Mouse (Mus musculus): ENCODE results near the gene Slc25a26.

The Slc25a26 gene

DNA sequence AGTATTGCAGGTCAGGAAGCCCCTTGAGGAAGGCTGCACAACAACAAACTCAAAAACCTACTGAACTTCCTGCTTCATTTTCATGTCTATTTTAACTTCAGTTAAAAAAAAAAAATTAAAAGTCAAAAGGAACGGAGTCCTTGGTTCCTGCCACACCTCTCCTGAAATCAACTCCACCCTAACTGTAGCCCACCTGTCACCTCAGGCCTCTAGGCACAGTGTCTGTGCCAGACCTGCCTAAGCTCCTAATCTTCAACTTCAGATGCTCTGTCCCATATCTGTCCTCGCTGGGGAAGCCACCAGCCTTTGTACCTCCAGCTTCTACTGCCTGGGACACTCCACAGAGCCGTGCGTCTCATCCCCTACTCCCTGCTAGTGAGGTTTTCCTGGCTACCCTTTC lies 134.1 kb downstream of the Slc25a26 start:
- in situ Hi-C loops (cut with MboI; ENCODE audit: low sequenced_read_pairs), result no loop called here

DNA sequence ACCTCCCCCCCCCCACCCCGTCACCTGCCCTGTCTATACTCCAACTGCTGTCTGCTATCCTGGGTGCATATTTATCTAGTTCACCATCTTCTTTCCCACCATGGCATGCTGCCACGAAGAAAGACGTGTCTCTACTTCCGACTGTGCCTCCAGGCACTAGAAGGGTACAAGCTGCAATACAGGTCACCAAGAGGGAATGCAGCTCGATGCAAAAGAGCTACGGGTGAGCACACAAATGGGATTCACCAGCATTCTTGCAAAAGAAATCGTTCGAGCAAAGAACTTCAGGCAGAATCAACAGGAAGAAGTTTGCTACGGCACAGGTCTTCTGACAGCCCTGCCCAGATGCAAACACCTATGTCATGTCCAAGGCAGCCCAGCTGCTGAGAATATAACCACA lies 134.6 kb downstream of the Slc25a26 start:
- in situ Hi-C loops (cut with MboI; ENCODE audit: low sequenced_read_pairs), result no loop called here

DNA sequence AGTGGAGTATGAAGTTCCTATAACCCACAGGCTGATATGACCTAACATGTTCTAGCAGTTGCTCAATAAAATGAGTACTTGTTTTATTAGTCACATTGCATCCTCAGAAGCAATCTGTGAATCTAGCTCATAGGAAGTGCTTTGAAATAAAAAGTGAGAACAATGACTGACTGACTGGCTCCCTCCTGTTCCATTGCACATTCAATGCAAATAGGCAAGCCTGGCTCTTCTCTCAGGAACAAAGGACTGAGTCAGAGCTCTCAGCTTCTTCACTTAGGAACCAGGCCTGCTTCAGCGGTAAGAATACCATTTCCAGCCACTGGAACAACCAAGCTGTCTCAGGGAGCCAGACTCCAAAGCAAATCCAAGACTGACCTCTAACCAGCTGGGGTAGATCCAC lies 135.2 kb downstream of the Slc25a26 start:
- in situ Hi-C loops (cut with MboI; ENCODE audit: low sequenced_read_pairs), result no loop called here

DNA sequence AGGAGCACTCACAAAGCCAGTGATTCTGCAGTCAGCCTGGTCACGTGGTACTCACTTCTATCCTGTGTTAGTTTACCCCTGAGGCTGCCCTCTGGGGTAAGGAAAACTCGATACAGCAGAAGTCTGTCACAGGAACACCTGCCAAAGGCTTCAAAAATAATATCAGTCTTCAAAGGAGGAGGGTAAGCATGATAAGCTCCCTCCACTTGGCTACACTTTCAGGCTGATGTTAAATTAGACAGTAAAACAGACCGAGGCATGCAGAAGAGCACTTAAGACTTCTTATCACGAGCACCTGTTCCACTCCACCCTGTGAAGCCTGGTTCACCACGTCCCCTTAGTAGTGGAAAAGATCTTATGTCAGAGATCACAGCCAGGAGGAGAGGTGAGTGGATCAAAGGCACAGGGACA lies 136.9 kb downstream of the Slc25a26 start:
- in situ Hi-C loops (cut with MboI; ENCODE audit: low sequenced_read_pairs), result no loop called here

DNA sequence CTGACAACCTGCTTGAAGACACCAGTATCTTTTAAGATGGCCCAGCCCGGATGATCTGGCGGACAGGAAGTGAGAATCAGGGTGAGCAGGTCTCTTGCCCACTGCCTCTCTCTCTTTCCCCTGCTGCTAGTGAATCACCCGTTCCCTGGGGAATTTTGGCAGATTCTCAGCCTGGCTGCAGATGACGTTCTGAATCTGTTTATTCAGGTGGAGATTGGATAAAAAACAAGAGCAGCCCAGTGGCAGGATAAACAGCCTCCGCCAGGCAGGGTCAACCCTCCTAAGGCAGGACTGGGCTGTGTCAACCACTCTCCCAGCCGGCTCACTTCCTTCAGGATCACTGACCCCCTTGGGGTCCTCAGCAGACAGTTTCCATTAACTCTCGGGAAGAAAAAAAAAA lies 140.2 kb downstream of the Slc25a26 start:
- in situ Hi-C loops (cut with MboI; ENCODE audit: low sequenced_read_pairs), result no loop called here

DNA sequence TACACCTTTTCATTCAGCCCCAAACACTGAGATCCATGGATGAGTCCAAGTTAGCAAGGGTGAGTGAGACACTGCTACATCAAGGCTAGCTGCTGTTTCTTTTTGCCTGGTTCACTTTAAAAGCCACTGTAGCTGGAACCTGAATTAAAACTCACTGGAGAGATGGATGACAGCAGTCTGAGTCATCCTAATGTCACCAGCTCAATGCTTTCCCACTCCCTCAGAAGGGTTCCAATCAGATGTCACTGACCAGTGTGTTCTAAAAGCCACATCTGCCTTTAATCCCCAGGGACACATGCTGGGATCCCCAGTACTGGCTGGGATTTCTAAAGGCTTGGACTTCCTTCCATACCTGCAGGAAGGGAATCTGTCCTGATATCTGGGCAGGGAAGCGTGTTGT lies 141.9 kb downstream of the Slc25a26 start:
- in situ Hi-C loops (cut with MboI; ENCODE audit: low sequenced_read_pairs), result no loop called here

DNA sequence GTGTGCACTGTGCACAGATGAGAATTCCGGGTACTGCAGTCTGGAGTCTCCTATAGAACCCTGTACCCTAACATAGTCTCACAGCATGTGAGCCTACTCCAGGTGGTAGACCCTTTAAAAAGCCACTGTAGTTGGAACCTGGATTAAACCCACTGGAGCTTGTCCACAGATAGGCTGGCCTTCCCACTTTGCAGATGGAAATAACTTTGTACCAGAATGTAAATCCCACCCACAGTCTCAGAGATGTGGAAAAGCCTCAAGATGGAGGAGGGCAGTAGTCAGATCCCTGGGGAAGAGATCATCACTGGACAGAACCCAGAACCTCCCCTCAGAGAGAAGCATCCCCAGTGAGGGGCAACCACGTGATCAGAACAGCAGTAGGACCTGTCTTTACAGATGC lies 143.9 kb downstream of the Slc25a26 start:
- in situ Hi-C loops (cut with MboI; ENCODE audit: low sequenced_read_pairs), result no loop called here

DNA sequence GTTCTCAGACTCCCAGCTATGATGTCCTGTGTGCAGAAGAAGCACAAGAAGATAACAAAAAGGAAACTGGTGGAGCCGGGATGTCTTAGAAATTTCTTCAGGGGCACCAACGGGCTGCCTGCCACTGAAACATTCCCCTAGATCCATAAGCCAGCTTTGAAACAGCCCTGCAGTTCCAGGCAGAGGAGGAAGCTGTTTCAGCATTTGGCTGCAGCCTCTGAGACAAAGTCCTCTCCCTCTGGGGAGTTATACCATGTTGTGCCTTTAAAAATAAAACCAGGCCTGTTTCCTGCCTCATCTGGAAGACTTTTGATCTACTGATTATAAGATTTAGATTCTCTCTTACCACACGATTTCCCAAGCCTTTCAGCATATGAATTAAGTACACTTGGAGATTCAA lies 144.5 kb downstream of the Slc25a26 start:
- in situ Hi-C loops (cut with MboI; ENCODE audit: low sequenced_read_pairs), result no loop called here

DNA sequence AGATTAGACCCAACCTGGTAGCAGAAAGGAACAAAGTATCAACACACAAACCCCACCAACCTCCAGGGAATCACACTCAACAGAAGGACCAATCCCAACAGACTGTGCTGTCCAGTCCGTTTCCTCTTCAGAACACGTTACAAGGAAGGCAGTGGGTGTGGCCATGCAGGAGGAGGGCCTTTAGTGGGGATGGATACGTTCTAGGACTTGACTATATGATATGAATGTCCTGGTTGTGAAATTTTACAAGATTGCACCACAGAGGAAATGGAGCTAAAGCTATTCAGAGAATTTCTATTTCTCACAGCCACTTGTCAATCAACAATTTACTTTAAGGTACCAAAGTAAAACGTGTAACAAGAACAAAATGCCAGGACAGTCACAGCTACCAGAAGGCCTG lies 145.6 kb downstream of the Slc25a26 start:
- in situ Hi-C loops (cut with MboI; ENCODE audit: low sequenced_read_pairs), result no loop called here

DNA sequence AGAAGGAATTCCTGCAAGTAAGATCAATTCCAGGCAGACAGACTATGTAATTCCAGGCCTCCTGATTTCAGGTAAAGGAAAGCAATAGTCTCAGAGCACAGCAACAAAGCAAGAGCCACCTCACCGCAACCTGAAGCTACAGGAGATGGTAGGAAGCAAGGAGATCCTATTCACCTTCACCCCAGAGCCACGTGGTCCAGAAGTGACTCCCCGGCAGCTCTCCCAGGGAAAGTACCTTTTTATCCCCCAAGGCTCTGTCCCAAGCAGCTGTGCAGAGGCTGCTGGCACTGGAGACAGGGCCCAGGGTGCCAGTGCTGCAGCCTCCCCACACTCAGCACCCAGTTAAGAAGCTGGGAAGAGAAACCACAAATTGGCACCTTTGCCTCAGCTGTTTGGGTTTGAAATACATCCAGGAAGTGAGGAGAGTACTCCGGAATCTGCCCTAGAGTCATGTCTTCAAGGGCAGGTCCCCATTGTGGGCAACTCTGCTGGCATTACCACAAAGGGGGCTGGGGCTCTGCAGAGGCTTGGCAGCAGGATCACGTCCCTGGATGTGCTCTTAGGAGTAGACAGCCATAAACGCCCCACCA lies 146.2 kb downstream of the Slc25a26 start:
- in situ Hi-C loops (cut with MboI; ENCODE audit: low sequenced_read_pairs), result no loop called here

DNA sequence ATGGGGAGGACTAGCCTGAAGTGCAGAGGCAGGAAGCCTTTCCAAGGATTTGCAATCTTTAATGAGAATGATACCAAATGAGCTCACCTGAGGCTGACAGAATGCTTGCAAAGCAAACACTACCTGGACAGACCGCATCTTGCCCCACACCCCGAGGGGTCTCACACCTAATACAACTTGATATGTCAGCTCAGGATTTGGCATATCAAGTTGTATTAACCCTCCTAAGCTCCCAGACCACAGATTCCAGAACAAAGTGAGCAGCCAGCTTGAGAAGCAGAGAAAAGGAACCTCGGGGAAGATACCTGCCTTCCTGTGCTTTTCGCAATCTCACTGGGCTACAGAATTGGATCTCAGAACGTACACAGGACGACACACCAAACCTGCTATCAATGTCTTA lies 146.8 kb downstream of the Slc25a26 start:
- in situ Hi-C loops (cut with MboI; ENCODE audit: low sequenced_read_pairs), result no loop called here

DNA sequence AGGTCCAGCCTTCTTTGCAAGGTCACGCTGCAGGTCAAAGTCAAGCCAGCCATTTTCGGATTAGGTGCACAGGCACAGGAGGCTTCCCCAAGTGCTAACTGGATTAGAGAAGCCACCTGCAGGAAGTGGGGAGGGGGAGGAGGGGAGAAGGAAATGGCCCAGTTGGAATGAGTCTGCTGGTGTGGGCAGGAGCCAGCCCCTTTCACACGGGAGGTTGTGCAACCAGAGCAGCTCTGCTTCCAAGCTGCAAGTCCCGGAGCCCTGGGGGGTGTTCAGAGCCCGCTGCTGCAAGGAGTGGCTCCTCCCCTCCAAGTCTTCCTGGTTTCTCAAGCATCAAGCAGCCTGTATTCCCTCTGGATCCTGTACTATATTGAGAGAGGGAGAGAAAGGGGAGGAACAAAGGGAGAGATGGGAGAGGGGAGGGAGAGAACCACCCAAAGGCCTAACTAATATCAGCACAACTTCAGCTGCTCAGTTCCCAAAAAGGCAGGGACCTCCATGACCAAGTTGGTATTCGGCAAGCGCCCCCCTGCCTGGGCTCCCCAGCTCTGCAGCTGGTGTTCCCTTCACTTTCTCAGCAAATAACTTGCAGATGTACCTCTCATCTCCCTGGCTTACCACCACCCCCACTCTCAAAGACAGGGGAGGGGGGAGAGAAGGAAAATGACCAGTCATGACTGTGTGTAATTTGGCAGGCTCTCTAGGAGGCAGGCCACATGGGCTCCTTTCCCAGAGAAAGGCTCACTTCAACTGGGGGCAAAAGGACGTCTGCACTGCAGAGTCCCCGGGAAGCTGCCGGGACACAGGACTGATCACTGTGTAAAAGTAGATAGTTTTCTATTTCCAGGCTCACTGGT lies 147.7 kb downstream of the Slc25a26 start:
- in situ Hi-C loops (cut with MboI; ENCODE audit: low sequenced_read_pairs), result no loop called here

DNA sequence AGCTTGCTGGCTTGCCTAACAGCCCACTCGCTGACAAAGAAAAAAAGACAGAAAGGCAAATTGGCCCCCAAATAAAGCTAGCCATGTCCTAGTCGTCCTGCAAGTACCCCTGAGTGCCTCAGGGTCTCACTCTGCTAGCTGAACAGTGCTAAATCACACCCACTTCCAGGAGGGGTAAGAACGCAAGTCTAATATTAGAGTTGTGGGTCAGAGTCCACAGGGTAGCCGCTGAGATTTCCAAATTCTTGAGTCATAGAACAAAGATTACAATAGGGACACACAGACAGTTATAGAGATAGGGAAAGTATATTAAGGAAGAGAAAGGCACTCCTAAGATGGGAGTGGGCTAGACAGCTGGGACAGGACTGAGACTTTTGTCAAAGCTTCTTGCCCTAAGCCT lies 148.4 kb downstream of the Slc25a26 start:
- in situ Hi-C loops (cut with MboI; ENCODE audit: low sequenced_read_pairs), result no loop called here

DNA sequence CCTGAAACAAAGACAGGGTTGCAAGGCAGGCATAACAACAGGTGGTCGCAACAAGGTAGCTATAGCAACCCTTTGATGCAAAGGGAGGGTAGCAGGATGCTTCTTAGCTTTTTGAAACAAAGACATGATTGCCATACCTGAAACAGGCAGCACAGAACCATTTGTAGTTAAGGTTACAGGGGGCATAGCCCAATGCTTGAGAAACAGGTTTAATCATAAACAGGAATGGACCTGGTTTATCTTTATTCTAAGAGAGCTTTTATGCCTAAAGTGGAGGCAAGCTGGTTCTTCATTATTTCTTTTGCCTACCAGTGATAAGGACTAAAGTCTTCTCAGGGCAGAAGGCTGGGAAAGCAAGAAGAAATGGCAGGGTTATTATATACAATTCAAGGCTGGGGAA lies 149.5 kb downstream of the Slc25a26 start:
- in situ Hi-C loops (cut with MboI; ENCODE audit: low sequenced_read_pairs), result no loop called here

DNA sequence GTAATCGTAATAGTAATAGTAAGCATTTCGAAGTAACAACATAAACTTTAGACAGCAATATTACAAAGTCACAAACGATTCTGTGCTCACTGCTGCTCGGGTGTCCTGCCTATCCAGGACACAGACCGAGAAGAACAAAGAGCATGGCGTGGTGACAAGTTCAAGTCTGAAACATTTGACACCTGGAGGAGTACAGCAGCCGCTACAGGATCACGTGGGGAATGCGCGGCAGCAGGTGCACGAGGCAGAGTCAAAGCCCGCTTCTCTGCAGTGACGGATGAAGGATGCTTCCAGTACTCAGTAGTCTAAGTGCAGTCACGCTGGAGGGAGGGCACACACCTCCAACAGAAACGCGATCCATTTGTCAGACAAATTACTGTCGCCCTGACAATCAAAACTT lies 151.4 kb downstream of the Slc25a26 start:
- in situ Hi-C loops (cut with MboI; ENCODE audit: low sequenced_read_pairs), result no loop called here

DNA sequence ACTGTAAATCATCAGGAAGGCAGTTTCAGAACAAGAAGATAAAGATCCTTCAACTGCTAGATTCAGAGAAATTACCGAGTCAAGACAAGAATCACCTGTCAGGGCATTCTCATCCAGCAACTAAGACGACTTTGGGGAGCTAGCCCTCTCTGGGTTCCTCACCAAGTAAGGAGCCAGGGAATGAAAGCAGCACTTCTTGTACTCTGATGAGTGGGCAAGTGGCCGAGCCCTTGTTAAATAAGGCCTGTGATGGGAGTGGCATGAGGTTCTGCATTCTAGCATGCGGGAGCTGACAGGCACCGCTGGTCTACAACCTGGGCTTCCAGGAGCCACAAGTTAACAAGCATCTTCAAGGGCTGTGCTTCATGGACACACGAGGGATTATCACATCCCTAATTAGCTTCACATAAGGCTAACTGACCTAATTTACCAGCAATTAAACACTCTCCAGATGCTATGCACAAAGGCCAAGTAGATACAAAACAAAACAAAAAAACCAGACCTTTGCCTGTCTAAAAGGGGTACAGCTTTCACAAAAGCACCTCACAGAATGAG lies 152.6 kb downstream of the Slc25a26 start:
- in situ Hi-C loops (cut with MboI; ENCODE audit: low sequenced_read_pairs), result no loop called here

DNA sequence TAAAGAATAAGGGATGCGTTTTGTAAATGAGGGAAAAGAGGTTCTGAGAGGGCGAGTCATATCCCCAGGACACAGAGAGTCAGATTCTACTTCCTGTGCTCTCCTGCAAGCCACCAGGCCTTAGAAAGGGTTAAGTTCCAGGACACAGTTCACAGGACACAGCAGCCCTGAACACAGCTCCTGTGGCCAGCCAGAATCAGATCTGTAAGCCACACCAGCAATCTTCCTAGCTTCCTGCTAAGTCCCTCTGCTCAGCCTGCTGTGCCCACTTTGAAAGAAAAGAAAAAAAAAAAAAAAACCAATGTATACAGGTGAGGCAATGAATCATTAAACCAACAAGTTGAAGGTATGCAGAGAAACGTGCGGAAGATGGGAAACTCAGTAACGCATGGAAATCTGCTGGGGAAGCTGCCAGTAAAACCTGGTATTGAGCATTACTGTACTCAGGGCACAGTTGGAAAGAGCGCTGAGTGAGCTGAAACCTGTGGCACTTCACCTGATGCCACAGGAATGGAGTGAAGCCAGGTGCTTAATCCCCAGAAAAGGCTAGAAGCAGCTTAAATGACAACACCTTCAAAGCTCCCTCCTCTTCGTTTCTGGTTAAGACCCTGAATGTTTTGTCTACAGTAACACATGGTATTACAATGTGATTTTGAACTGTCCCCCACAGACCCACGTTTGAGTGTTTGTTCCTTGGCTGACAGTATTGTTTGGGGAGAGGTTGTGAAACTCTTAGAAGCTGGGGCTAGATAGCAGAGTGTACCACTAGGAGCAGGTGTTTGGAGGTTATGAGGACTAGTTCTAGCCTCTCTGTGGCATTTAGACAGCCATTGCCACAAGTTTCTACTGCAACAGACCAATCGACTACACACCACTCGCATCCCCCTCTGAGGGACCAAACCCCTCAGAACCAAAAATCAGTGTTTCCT lies 153.5 kb downstream of the Slc25a26 start:
- in situ Hi-C loops (cut with MboI; ENCODE audit: low sequenced_read_pairs), result no loop called here
